Mouse (Mus musculus) G1E (cell line): Measurements from ENCODE around the gene Pqlc2.

Experiments
- CTCF ChIP-seq: IDR thresholded peaks from 2 replicates; pipeline ENCODE4 v1.5.1; 2012; ENCODE audit warnings: low read depth, low read length, inconsistent platforms, mixed read lengths
- GATA1 ChIP-seq: IDR thresholded peaks from 2 replicates; pipeline ENCODE4 v1.6.1; 2012; ENCODE audit warnings: borderline replicate concordance, low read length, inconsistent platforms, mixed read lengths

DNA sequence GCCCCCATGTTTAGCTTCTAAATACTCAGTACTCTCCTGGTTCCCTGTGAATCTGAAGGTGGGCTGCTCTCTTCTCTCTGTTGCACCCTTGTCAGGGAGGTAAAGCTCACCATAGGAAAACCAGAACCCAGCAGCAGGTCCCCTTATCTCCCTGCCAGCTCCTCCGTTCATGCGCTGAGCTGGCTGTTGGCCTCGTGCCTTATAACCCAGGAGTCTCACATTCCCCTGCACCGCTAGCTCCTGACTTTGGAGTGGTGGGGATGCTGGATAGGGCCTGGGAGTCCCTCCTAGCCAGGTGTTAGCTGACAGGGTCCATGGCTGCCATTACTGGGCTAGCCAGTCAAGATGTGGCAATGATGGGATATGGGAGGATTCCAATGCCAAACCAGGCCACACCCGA lies 24.3 kb downstream of the Pqlc2 start:
- no peak for TF ChIP-seq CTCF
- no peak for TF ChIP-seq GATA1
